Mouse (Mus musculus) kidney, adult 2 months (tissue): ENCODE data around the gene Bglap. TPM values are rescaled to one million over a fixed set of nuclear protein-coding genes. Genes with fewer than 3 reads are reported as not detected.
A peak's percentile ranks its signal among the peaks of the same experiment; 100 is the strongest.

Experiments
- DNase-seq: peaks from one replicate; pipeline ENCODE4 v3.0.0; 2021
- H3K27ac ChIP-seq: fragments of 200-500 bp; 2 replicates; pipeline ENCODE4 v1.5.1; 2012; ENCODE audit warnings: low read depth, low read length, control low read depth, inconsistent platforms; ENCODE audit not compliant: insufficient read depth
- H3K27me3 ChIP-seq: fragments of 200-500 bp; replicated peaks from 2 replicates; pipeline ENCODE4 v1.6.1; 2012; ENCODE audit warnings: mild to moderate bottlenecking, moderate library complexity, low read length, inconsistent platforms; ENCODE audit not compliant: control insufficient read depth, insufficient read depth
- H3K36me3 ChIP-seq: fragments of 200-500 bp; 2 replicates; pipeline ENCODE4 v1.6.1; 2012; ENCODE audit warnings: mild to moderate bottlenecking, moderate library complexity, low read length, inconsistent platforms; ENCODE audit not compliant: control insufficient read depth, insufficient read depth
- H3K4me1 ChIP-seq: fragments of 200-500 bp; 2 replicates; pipeline ENCODE4 v1.6.1; 2011; ENCODE audit warnings: low read length; ENCODE audit not compliant: control insufficient read depth, insufficient read depth
- H3K4me3 ChIP-seq: fragments of 200-500 bp; 2 replicates; pipeline ENCODE4 v1.5.1; 2011; ENCODE audit warnings: mild to moderate bottlenecking, low read depth, low read length, control low read depth; ENCODE audit not compliant: insufficient read depth
- CTCF ChIP-seq: fragments of 200-500 bp; conservative IDR thresholded peaks from 2 replicates; pipeline ENCODE4 v1.5.1; 2011; ENCODE audit warnings: low read depth, mild to moderate bottlenecking, control low read depth, low read length, moderate library complexity, mixed read lengths; ENCODE audit not compliant: insufficient read depth, insufficient read length
- POLR2A ChIP-seq: fragments of 200-500 bp; IDR thresholded peaks from one replicate; pipeline ENCODE4 v1.6.1; 2011; ENCODE audit warnings: low read depth, low read length, control low read depth
- WGBS: fragments of 180-500 bp; shearing (Covaris S2); methylation state at CpG from one replicate; pipeline ENCODE4 v1.1.7; 2018; 5-methylcytosine and 5-hydroxymethylcytosine counted together
- polyA plus RNA-seq: library from polyadenylated mRNA; depleted of rRNA; stranded (reverse); fragments of >200 nt; gene quantifications from 2 replicates; pipeline ENCODE4 v1.2.3, GENCODE M21; 2012

Gene Bglap
- polyA plus RNA-seq, 1 experiment: not detected

DNA sequence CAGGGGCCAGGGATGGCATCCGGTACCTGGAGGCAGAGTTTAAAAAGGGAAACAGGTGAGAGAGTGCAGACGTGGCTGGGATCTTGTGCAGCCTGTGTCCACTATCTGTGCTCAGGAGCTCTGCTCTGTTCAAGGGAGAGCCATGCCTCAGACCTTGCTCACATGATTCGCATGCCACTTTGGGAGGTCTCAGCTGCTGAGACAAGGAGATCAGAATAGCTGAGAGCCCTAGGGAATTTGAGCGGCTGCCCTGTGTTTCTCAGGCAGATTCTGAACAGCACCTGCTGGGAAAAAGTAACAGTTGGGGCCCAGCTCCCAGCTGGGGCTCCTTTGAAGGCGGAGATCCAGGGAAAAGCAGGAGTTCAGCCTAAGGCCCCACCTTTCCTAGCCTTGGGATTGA lies 24.7 kb downstream of the Bglap start:
- TF ChIP-seq POLR2A: no peak
- no peak for TF ChIP-seq CTCF
- H3K4me1 ChIP-seq: no peaks in the 10 kb centered on the region
- WGBS: 82% methylated on average over 5 of the region's 5 CpGs
- DNase-seq: no peak
- peaks cover 4% of the 10 kb centered on the region; the same call in 1 of the 2 replicates for H3K36me3 ChIP-seq
- H3K27me3 ChIP-seq: no peaks in the 10 kb centered on the region
- H3K27ac ChIP-seq: no peak overlapping the region
- H3K4me3 ChIP-seq: no peak overlapping the region

DNA sequence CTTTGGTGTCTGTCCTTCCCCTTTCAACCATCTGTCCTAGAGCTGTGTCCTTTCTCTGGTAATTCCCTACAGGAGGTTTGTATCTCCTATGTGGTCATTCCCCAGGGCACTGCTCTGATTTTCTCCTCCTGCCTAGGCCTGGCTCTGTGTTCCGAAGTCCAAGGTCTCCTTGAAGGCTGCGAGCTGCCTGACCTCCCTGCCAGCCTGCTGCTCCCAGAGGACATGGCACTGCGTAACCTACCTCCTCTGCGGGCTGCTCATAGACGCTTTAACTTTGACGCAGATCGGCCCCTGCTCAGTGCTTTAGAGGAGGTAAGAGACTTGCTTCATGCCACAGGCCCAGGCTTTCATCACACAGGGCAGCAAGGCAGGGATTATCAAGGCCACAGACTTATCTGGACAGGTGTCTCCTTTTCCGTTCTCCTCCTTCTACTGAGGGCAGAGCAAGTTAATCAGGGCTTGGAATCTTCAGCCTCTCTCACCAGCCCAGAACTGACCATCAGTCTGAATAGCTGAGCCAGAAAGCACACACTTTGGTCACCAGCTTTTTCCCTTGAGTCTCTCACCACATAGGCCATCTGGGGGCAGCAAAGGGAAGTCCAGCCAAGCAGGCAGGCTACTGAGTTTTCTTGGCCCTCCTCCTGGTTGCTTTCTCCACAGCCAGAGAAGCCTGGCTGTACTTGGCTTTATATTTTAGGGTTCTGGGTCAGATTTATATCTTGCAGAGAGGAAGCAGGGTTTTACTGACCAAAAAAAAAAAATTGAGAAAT lies 29.7 kb downstream of the Bglap start:
- no peak overlapping the region for H3K4me3 ChIP-seq
- H3K36me3 ChIP-seq: peaks cover 7% of the 10 kb centered on the region; the same call in 1 of the 2 replicates
- H3K27ac ChIP-seq: 0 out of 2 replicates have a peak overlapping the region, but pooled peaks have one; percentile 32
- peak; percentile 67 for DNase-seq
- H3K4me1 ChIP-seq: peaks cover 4% of the 10 kb centered on the region; the same call in 1 of the 2 replicates
- WGBS: 64% methylated on average over 8 of the region's 8 CpGs
- no peaks in the 10 kb centered on the region for H3K27me3 ChIP-seq
- no peak for TF ChIP-seq POLR2A

DNA sequence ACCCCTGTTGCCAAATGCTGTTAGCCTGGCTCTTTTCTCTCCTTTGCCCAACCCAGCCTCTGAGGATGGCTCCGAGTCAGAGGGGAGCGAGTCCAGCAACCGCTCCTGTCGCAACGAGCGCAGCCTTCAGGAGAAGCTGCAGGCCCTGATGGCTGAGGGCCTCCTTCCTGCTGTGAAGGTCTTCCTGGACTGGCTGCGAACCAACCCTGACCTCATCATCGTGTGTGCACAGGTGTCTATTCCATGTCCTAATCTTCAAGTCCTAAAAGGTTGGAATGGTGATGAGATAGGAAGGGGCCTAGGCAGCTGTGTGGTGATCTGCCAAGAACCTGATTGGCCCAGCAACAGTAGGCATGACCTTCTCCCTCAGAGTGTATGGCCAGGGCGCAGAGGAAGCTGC lies 31.4 kb downstream of the Bglap start:
- Histone ChIP-seq H3K27me3 (no peaks in the 10 kb centered on the region), H3K36me3 (peaks cover 4% of the 10 kb centered on the region), H3K4me1 (peaks cover 4% of the 10 kb centered on the region; the same call in 1 of the 2 replicates), H3K27ac (no peak overlapping the region), H3K4me3 (no peak overlapping the region)
- DNase-seq: no peak
- TF ChIP-seq CTCF: no peak
- no peak for TF ChIP-seq POLR2A
- 88% methylated on average over 9 of the region's 9 CpGs for WGBS

- no peak for DNase-seq
- Histone ChIP-seq H3K36me3 (peaks cover 4% of the 10 kb centered on the region), H3K4me1 (peaks cover 4% of the 10 kb centered on the region; the same call in 1 of the 2 replicates), H3K27ac (no peak overlapping the region), H3K27me3 (no peaks in the 10 kb centered on the region), H3K4me3 (no peak overlapping the region)
- TF ChIP-seq POLR2A: no peak
- no peak for TF ChIP-seq CTCF
- WGBS: 84% methylated on average over 13 of the region's 13 CpGs
Observed at GRCm38 (mm10) chr3:88350732-88351131, 33.5 kb downstream of the Bglap start.

GRCm38 (mm10) chr3:88339006-88339405 lies 45.3 kb downstream of the Bglap start:
- WGBS: 63% methylated on average over 3 of the region's 3 CpGs
- H3K4me1 ChIP-seq: peaks cover 10% of the 10 kb centered on the region; the same call in 1 of the 2 replicates
- no peaks in the 10 kb centered on the region for H3K27me3 ChIP-seq
- peaks cover 2% of the 10 kb centered on the region for H3K36me3 ChIP-seq
- H3K27ac ChIP-seq: no peak overlapping the region
- no peak overlapping the region for H3K4me3 ChIP-seq
- no peak for TF ChIP-seq CTCF
- DNase-seq: no peak

DNA sequence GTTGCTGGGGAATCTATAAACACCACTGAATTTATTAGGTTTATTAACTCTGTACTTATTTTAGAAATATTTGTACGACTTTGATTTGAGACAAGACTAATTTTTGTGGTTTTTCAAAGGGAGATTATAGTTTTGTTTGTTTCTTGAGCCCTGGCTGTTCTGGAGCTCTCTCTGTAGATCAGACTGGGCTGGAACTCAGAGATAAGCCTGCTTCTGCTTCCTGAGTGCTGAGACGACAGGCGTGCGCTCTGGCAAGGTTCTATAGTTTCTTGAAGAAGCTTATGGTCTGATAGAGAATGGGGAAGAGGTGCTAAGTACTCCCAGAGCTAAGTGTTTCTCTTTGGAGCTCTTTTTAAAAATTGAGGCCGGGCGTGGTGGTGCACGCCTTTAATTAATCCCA lies 45.9 kb downstream of the Bglap start:
- TF ChIP-seq POLR2A: no peak
- no peak for TF ChIP-seq CTCF
- Histone ChIP-seq H3K4me1 (peaks cover 10% of the 10 kb centered on the region; the same call in 1 of the 2 replicates), H3K36me3 (peaks cover 2% of the 10 kb centered on the region), H3K4me3 (no peak overlapping the region), H3K27ac (no peak overlapping the region), H3K27me3 (no peaks in the 10 kb centered on the region)
- no peak for DNase-seq
- 93% methylated on average over 7 of the region's 7 CpGs for WGBS

DNA sequence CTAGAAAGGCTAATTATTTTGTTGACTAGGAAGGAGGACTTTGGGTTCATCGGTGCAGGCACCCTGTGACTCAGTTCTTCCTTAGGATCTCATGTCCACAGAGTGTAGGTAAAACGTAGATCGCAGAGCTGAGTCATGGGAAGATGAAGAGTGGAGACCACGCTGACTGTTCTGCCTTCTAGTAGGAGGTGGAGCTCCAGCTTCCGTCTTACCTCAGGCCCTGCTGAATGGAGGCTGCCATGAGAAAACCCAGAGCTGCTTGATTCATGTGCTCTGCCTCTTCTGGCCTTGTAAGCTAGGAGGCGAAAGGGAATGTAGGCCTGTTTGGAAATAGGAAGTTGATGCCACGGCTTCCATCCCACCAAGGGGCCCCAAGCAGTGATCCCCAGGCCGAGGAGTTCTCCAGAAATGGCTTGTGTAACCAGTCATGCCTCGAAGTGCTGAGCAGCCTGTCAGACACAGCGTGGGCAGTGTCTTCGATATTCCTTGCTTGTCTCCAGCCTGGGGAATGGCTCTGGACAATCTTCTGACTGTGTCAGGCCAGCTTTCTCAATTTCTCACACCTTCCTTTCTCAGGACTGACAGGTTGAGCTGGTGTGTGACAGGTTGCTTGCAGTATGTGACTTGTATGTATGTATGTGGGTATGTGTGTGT lies 46.8 kb downstream of the Bglap start:
- H3K27ac ChIP-seq: no peak overlapping the region

More for the DNA sequence above, 46.8 kb downstream of the Bglap start:
- TF ChIP-seq POLR2A (no peak), CTCF (no peak)
- 48% methylated on average over 11 of the region's 11 CpGs for WGBS
- peaks cover under 1% of the 10 kb centered on the region; the same call in 1 of the 2 replicates for H3K36me3 ChIP-seq
- H3K4me1 ChIP-seq: peaks cover 10% of the 10 kb centered on the region; the same call in 1 of the 2 replicates
- no peak for DNase-seq
- H3K27me3 ChIP-seq: no peaks in the 10 kb centered on the region
- no peak overlapping the region for H3K4me3 ChIP-seq
